Mouse (Mus musculus) midbrain, postnatal 0 days (tissue): ENCODE data around the gene Flnb. TPM values are rescaled to one million over a fixed set of nuclear protein-coding genes. Genes with fewer than 3 reads are reported as not detected.
A peak's percentile ranks its signal among the peaks of the same experiment; 100 is the strongest.

ENCODE experiments used
- ATAC-seq: fragments of 200-750 bp; cut with Nextera tagmentation; 2 replicates; pipeline ENCODE4 v1.8.0; 2017; ENCODE audit warnings: moderate number of reproducible peaks, mild to moderate bottlenecking, moderate TSS enrichment, moderate library complexity; ENCODE audit not compliant: low FRiP score
- DNase-seq: peaks from one replicate; pipeline ENCODE4 v3.0.0-alpha.2; 2015; ENCODE audit warnings: low spot score
- H3K27ac ChIP-seq: fragments of 300-500 bp; sonication (generic); 2 replicates; pipeline ENCODE4 v1.5.1; 2014; ENCODE audit warnings: low read depth, mild to moderate bottlenecking, low read length, mixed read lengths
- H3K27me3 ChIP-seq: fragments of 300-500 bp; sonication (generic); 2 replicates; pipeline ENCODE4 v1.6.1; 2014; ENCODE audit warnings: low read length, control low read depth, mixed read lengths; ENCODE audit not compliant: insufficient read depth
- H3K36me3 ChIP-seq: fragments of 300-500 bp; sonication (generic); 2 replicates; pipeline ENCODE4 v1.6.1; 2014; ENCODE audit warnings: low read length, control low read depth, mixed read lengths; ENCODE audit not compliant: insufficient read depth
- H3K4me1 ChIP-seq: fragments of 300-500 bp; sonication (generic); 2 replicates; pipeline ENCODE4 v1.6.1; 2014; ENCODE audit warnings: mild to moderate bottlenecking, control low read depth, antibody characterized with exemption, low read length, mixed read lengths; ENCODE audit not compliant: insufficient read depth
- H3K4me2 ChIP-seq: fragments of 300-500 bp; sonication (generic); 2 replicates; pipeline ENCODE4 v1.6.1; 2014; ENCODE audit warnings: low read depth, mild to moderate bottlenecking, low read length, mixed read lengths; ENCODE audit not compliant: poor library complexity, severe bottlenecking
- H3K4me3 ChIP-seq: fragments of 300-500 bp; sonication (generic); 2 replicates; pipeline ENCODE4 v1.5.1; 2014; ENCODE audit warnings: low read depth, mild to moderate bottlenecking, low read length, moderate library complexity
- H3K9ac ChIP-seq: fragments of 300-500 bp; sonication (generic); replicated peaks from 2 replicates; pipeline ENCODE4 v1.6.1; 2014; ENCODE audit warnings: mild to moderate bottlenecking, low read length, moderate library complexity, mixed read lengths; ENCODE audit not compliant: poor library complexity, severe bottlenecking
- H3K9me3 ChIP-seq: fragments of 300-500 bp; sonication (generic); 2 replicates; pipeline ENCODE4 v1.6.1; 2016; ENCODE audit warnings: low read length, control low read depth
- CTCF ChIP-seq: IDR thresholded peaks from 2 replicates; pipeline ENCODE4 v1.5.1; 2016; ENCODE audit warnings: antibody characterized with exemption, mild to moderate bottlenecking
- WGBS: fragments of 180-500 bp; shearing (Covaris S2); extraction: QIAGEN DNeasy Blood & Tissue Kit; methylation state at CpG from one replicate; pipeline ENCODE4 v1.1.7; 2014; 5-methylcytosine and 5-hydroxymethylcytosine counted together
- polyA plus RNA-seq: library from polyadenylated mRNA; unstranded; fragments of >200 nt; fragmentation: Nextera tagmentation; extraction: Ambion mirVana; gene quantifications from 2 replicates; pipeline ENCODE4 v1.2.1, GENCODE M21; 2015
- total RNA-seq: library from RNA; depleted of rRNA; stranded (reverse); fragments of >200 nt; gene quantifications from 2 replicates; pipeline ENCODE4 v1.2.3, GENCODE M21; 2014

The Flnb gene
- total and polyA plus RNA-seq, 2 experiments from 2014 or later: 3.5 to 23.7 TPM

DNA sequence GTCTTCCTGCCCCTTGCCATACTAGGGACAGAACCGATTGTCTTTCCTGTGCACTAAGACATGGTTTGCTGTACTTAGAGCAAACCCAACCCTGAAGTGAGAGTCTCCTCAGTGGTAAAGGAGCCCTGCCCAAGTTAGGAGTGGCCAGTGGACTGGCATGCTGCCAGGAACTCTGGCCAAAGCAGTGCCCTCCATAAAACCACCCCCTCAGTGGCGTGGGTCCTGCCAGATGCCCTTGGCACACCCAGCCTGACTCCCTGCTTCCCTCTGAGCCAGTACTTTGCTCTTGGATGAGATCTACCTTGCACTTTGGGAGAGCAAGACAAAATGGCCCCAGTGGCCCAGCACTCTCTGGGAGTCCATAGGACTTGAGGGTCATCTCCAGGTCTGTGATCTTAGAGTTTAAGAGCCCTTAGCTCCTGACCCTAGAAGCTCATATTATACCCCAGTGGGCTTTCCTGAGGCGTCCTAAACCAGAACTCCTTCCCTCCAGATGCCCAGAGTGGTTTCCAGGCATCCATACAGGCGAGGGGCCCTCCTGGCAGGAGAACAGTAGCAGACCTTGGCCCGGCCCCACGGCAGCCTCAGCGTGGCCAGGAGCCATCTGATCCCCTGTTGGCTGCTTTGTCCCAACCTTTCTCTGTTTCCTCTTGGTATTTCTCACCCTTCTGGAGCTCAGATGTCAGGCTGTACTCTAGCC is 125.5 kb downstream of the Flnb start:
- peaks cover 39% of the 10 kb centered on the region for H3K36me3 ChIP-seq
- H3K27ac ChIP-seq: no peak overlapping the region
- H3K4me2 ChIP-seq: no peak overlapping the region
- no peaks in the 10 kb centered on the region for H3K9me3 ChIP-seq
- H3K4me3 ChIP-seq: no peak overlapping the region
- H3K9ac ChIP-seq: no peak overlapping the region
- H3K27me3 ChIP-seq: no peaks in the 10 kb centered on the region
- DNase-seq: peak; percentile 56
- WGBS: 78% methylated on average over 7 of the region's 7 CpGs
- no peak for TF ChIP-seq CTCF
- peak; percentile 42; the same call in 1 of the 2 replicates for ATAC-seq
- H3K4me1 ChIP-seq: no peaks in the 10 kb centered on the region

DNA sequence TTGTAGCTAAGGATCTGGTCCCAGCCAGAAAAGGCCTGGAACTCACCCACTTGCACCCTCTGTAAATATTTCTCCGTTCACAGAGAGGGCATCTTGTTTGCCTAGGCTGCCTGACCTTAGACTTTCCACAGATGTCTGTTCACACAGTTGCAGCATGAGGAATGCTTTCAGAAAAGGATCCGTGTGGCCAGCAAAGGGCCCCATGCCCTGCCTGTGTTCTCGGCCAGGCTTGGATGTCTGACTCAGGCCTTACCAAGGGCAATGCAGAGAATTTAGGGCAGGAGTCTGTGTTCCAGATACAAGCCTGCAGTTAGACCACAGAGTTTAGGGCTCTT is 126.0 kb downstream of the Flnb start:
- Histone ChIP-seq H3K4me3 (no peak overlapping the region), H3K4me1 (no peaks in the 10 kb centered on the region), H3K27me3 (no peaks in the 10 kb centered on the region), H3K9ac (no peak overlapping the region), H3K36me3 (peaks cover 44% of the 10 kb centered on the region), H3K27ac (peak overlapping the region; percentile 38; the same call in 1 of the 2 replicates), H3K4me2 (no peak overlapping the region), H3K9me3 (no peaks in the 10 kb centered on the region)
- TF ChIP-seq CTCF: no peak
- WGBS: 78% methylated on average over 3 of the region's 3 CpGs
- DNase-seq (no peak), ATAC-seq (0 out of 2 replicates have a peak, but pooled peaks have one; percentile 18)

DNA sequence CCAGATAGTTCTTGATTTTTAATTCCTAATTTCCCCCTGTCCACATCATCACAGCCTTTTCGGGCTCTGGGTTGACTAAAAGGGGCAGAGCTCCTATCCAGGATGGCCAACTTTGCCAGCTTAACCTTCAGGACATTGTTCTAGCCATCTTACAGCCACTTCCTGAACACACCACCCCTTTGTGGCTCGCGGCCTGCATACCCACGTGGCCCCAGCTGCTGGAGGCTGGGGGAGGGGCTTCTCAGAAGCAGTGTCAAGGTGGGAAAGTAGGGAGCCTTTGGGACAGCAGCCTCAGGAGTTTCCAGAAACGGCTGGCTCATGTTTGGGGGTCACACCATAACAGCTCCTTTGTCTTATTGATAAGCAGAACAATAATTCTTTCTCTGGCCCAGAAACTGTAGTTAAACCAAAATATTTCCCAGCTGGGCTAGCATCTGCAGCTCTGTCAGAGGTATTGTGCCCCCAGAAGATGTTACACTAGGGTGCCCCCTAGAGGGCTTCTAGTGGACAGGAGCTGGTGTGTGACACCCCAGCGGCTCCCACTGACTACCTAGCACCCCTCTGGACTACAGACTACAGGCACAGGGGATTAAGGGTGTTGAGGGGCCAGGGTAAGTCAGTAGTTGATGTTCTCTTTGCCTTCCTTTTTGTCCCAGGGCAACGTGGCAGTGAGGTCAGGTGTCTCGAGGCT is 126.7 kb downstream of the Flnb start:
- Histone ChIP-seq H3K36me3 (peaks cover 46% of the 10 kb centered on the region), H3K4me3 (no peak overlapping the region), H3K9ac (no peak overlapping the region), H3K9me3 (no peaks in the 10 kb centered on the region), H3K4me1 (no peaks in the 10 kb centered on the region), H3K27me3 (no peaks in the 10 kb centered on the region), H3K27ac (no peak overlapping the region), H3K4me2 (no peak overlapping the region)
- DNase-seq: peak; percentile 18
- peak; percentile 38 for TF ChIP-seq CTCF
- ATAC-seq: no peak
- WGBS: 64% methylated on average over 8 of the region's 8 CpGs

- DNase-seq (no peak), ATAC-seq (no peak)
- Histone ChIP-seq H3K27ac (no peak overlapping the region), H3K4me3 (no peak overlapping the region), H3K27me3 (no peaks in the 10 kb centered on the region), H3K36me3 (peaks cover 48% of the 10 kb centered on the region), H3K9me3 (no peaks in the 10 kb centered on the region), H3K4me1 (no peaks in the 10 kb centered on the region), H3K9ac (no peak overlapping the region), H3K4me2 (no peak overlapping the region)
- WGBS: 87% methylated on average over 5 of the region's 5 CpGs
- TF ChIP-seq CTCF: no peak
These were observed 127.5 kb downstream of the Flnb start for GRCm38 (mm10) chr14:7945261-7945660.

DNA sequence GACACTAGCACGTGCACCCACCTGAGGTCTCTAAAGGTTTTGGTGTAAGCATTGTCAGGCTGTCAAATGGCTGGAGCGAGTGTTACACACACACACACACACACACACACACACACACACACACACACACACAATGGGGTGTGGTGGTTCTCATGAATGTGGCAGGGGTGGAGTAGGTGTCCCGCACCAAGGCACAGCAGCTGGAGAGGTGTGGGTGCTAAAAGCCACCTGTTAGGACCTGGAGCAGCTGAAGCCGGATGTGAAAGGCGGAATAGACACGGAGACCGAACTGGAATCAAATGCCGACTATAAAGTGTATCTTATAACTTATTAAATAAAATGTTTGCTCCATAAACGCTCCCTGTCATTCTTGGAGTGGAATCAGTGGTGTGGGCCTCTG is 133.5 kb downstream of the Flnb start:
- Histone ChIP-seq H3K27me3 (no peaks in the 10 kb centered on the region), H3K4me2 (no peak overlapping the region), H3K27ac (no peak overlapping the region), H3K9me3 (no peaks in the 10 kb centered on the region), H3K9ac (no peak overlapping the region), H3K36me3 (peaks cover 28% of the 10 kb centered on the region), H3K4me3 (no peak overlapping the region), H3K4me1 (no peaks in the 10 kb centered on the region)
- ATAC-seq (no peak), DNase-seq (no peak)
- TF ChIP-seq CTCF: no peak
- WGBS: 93% methylated on average over 9 of the region's 9 CpGs

- Histone ChIP-seq H3K9ac (no peak overlapping the region), H3K9me3 (no peaks in the 10 kb centered on the region), H3K27ac (no peak overlapping the region), H3K4me2 (no peak overlapping the region), H3K36me3 (peaks cover 28% of the 10 kb centered on the region), H3K4me1 (no peaks in the 10 kb centered on the region), H3K27me3 (no peaks in the 10 kb centered on the region), H3K4me3 (no peak overlapping the region)
- WGBS: 44% methylated on average over 12 of the region's 12 CpGs
- ATAC-seq: no peak
- TF ChIP-seq CTCF: no peak
- no peak for DNase-seq
These were observed 135.0 kb downstream of the Flnb start for GRCm38 (mm10) chr14:7952610-7953254.
